In the genomic region with DNA sequence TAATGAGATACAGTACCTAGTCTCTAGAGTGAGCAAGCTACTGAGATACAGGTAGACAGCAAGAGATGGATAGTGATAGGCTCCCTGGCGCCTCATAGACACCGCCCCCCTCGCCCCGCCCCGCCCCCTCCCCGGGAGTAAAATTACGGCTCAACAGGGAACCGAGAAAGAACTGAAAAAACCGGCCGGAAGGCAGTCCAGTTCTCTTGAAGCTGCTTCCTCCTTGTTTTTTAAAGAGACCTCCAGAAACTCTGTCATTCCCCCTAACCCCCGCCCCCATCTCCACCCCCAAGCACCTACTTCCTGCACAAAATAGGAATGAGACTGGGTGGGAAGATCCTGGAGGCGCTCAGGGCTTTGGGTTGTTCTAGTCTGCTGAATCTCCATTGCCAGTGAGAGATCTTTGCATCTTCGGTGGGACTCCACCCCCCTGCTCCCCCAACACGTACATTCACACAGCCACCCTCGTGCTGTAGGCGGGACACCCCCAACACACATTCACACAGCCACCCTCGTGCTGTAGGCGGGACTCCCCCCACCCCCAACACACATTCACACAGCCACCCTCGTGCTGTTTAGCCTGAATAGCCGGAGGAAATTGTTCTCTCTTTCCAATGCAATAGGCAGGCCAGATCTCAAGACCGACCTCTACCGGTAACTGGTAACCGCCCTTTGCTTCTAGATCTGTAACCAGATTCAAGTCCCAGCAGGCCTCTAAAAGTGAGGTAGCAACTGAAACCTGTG, we compare ENCODE assay signal across 8 mouse cellular contexts. TPM values are rescaled to one million over a fixed set of nuclear protein-coding genes. Genes with fewer than 3 reads are reported as not detected.
DNase-seq lines count a peak whose midpoint lies in the region; ATAC-seq lines count a peak whose summit lies in the region.

No protein-coding gene starts in this region.

- no peaks in the 10 kb centered on the region for H3K9me3 ChIP-seq in embryonic facial prominence, embryonic 13.5 days
- no peaks in the 10 kb centered on the region for H3K9me3 ChIP-seq in limb, embryonic 11.5 days (ENCODE audit: control insufficient read depth, low read length)
- H3K9me3 ChIP-seq in midbrain, embryonic 13.5 days = no peaks in the 10 kb centered on the region

- peak overlapping the region; percentile 71 for H3K4me2 ChIP-seq in embryonic facial prominence, embryonic 13.5 days
- peak overlapping the region; percentile 46 for H3K4me2 ChIP-seq in limb, embryonic 11.5 days (ENCODE audit: low read depth, severe bottlenecking)
- H3K4me2 ChIP-seq in midbrain, embryonic 13.5 days (replicated peaks) = peak overlapping the region; percentile 70

- no peaks in the 10 kb centered on the region for H3K27me3 ChIP-seq in embryonic facial prominence, embryonic 13.5 days
- H3K27me3 ChIP-seq in limb, embryonic 11.5 days (ENCODE audit: control insufficient read depth, insufficient read depth, low read length) = no peaks in the 10 kb centered on the region
- no peaks in the 10 kb centered on the region for H3K27me3 ChIP-seq in midbrain, embryonic 13.5 days

- H3K9ac ChIP-seq in embryonic facial prominence, embryonic 13.5 days = peak overlapping the region; percentile 65
- no peak overlapping the region for H3K9ac ChIP-seq in limb, embryonic 11.5 days (ENCODE audit: low read length)
- peak overlapping the region; percentile 61 for H3K9ac ChIP-seq in midbrain, embryonic 13.5 days (replicated peaks)

- H3K4me3 ChIP-seq in embryonic facial prominence, embryonic 13.5 days = peak overlapping the region; percentile 43
- peak overlapping the region; percentile 27 for H3K4me3 ChIP-seq in limb, embryonic 11.5 days (ENCODE audit: low read depth, low read length)
- peak overlapping the region; percentile 44 for H3K4me3 ChIP-seq in midbrain, embryonic 13.5 days (replicated peaks)

- H3K36me3 ChIP-seq in embryonic facial prominence, embryonic 13.5 days = no peaks in the 10 kb centered on the region
- no peaks in the 10 kb centered on the region for H3K36me3 ChIP-seq in limb, embryonic 11.5 days (ENCODE audit: control insufficient read depth, insufficient read depth, low read length)
- H3K36me3 ChIP-seq in midbrain, embryonic 13.5 days = no peaks in the 10 kb centered on the region

- ATAC-seq in embryonic facial prominence, embryonic 13.5 days (ENCODE audit: insufficient number of reproducible peaks, insufficient read depth, low FRiP score, low TSS enrichment, low read depth) = peak; percentile 79
- ATAC-seq in limb, embryonic 11.5 days (ENCODE audit: insufficient number of reproducible peaks, low FRiP score, low TSS enrichment, low read depth) = peak; percentile 74
- ATAC-seq in midbrain, embryonic 13.5 days = peak; percentile 87

- peak overlapping the region; percentile 90 for H3K27ac ChIP-seq in embryonic facial prominence, embryonic 13.5 days
- H3K27ac ChIP-seq in limb, embryonic 11.5 days (replicated peaks; ENCODE audit: low read depth, low read length) = peak overlapping the region; percentile 71
- H3K27ac ChIP-seq in midbrain, embryonic 13.5 days = peak overlapping the region; percentile 75

- no peaks in the 10 kb centered on the region for H3K4me1 ChIP-seq in embryonic facial prominence, embryonic 13.5 days
- no peaks in the 10 kb centered on the region for H3K4me1 ChIP-seq in limb, embryonic 11.5 days (ENCODE audit: control insufficient read depth, insufficient read depth, low read length)
- H3K4me1 ChIP-seq in midbrain, embryonic 13.5 days (replicated peaks) = peaks cover 4% of the 10 kb centered on the region; the same call in 1 of the 2 replicates

- WGBS in embryonic facial prominence, embryonic 13.5 days = 2% methylated on average over 23 of the region's 23 CpGs
- 2% methylated on average over 23 of the region's 23 CpGs for whole genome bisulfite sequencing in limb, embryonic 11.5 days
- under 1% methylated on average over 23 of the region's 23 CpGs for WGBS in midbrain, embryonic 13.5 days

- DNase-seq in 3134 (ENCODE audit: extremely low read depth, insufficient read length, low spot score) = peak; percentile 66
- peak; percentile 63 to 72 for DNase-seq in adrenal gland, postnatal 36 days
- peak; percentile 75 to 77 for DNase-seq in heart, adult 18-20 months
- DNase-seq in kidney, adult 18-20 months = peak; percentile 73
- peak; percentile 73 for DNase-seq in limb, embryonic 11.5 days (ENCODE audit: low spot score)
- DNase-seq in spleen, adult 12 weeks (ENCODE audit: low spot score) = peak; percentile 66

RNA-seq across cellular contexts. Expression of a gene that starts 26.4 kb away (rescaled TPM):
- 10 to 100 TPM; 91.0 to 91.5 TPM for total RNA-seq in adrenal gland, postnatal 36 days (2021)
- 80.2 and 89.0 TPM in 2 replicates for polyA plus RNA-seq in embryonic facial prominence, embryonic 13.5 days (2015; fragmentation: Nextera tagmentation; extraction: Ambion mirVana)
- total RNA-seq in heart, adult 18-20 months (2021) = 10 to 100 TPM; 56.6 to 56.7 TPM
- polyA plus RNA-seq in limb, embryonic 11.5 days (2014; fragmentation: Nextera tagmentation; extraction: Ambion mirVana) = 124 and 140 TPM in 2 replicates
- polyA plus RNA-seq in midbrain, embryonic 13.5 days (2015; fragmentation: Nextera tagmentation; extraction: Ambion mirVana) = 66.2 and 67.6 TPM in 2 replicates

RNA-seq across cellular contexts. Expression of a gene that starts 38.8 kb away (rescaled TPM):
- total RNA-seq in adrenal gland, postnatal 36 days (2021) = 10 to 100 TPM; 11.7 to 16.6 TPM
- 33.5 and 34.2 TPM in 2 replicates for polyA plus RNA-seq in embryonic facial prominence, embryonic 13.5 days (2015; fragmentation: Nextera tagmentation; extraction: Ambion mirVana)
- total RNA-seq in heart, adult 18-20 months (2021) = 10 to 100 TPM in 1 of 2 experiments, 1 to 10 TPM in 1; 9.8 to 11.5 TPM
- 57.2 and 57.4 TPM in 2 replicates for polyA plus RNA-seq in limb, embryonic 11.5 days (2014; fragmentation: Nextera tagmentation; extraction: Ambion mirVana)
- 26.3 and 27.0 TPM in 2 replicates for polyA plus RNA-seq in midbrain, embryonic 13.5 days (2015; fragmentation: Nextera tagmentation; extraction: Ambion mirVana)

Comparison
In these comparisons a context has a peak if more than half of its experiments do, and no peak if none do; other contexts are left out.
1. Peak in every context shown above with its lines: DNase-seq, ATAC-seq, H3K4me3 ChIP-seq and H3K27ac ChIP-seq.